Mouse (Mus musculus) WW6 (cell line): ENCODE measurements around the gene Dennd2a.
"Not testable (repeated sequence)": the region's sequence is repeated elsewhere in the genome, so short reads cannot be mapped to it uniquely, and the experiment has no call there.

ENCODE experiments used
- DNase-seq: peaks from one replicate; pipeline ENCODE4 v3.0.0-alpha.2; 2013; ENCODE audit warnings: low read depth, low spot score

The Dennd2a gene

DNA sequence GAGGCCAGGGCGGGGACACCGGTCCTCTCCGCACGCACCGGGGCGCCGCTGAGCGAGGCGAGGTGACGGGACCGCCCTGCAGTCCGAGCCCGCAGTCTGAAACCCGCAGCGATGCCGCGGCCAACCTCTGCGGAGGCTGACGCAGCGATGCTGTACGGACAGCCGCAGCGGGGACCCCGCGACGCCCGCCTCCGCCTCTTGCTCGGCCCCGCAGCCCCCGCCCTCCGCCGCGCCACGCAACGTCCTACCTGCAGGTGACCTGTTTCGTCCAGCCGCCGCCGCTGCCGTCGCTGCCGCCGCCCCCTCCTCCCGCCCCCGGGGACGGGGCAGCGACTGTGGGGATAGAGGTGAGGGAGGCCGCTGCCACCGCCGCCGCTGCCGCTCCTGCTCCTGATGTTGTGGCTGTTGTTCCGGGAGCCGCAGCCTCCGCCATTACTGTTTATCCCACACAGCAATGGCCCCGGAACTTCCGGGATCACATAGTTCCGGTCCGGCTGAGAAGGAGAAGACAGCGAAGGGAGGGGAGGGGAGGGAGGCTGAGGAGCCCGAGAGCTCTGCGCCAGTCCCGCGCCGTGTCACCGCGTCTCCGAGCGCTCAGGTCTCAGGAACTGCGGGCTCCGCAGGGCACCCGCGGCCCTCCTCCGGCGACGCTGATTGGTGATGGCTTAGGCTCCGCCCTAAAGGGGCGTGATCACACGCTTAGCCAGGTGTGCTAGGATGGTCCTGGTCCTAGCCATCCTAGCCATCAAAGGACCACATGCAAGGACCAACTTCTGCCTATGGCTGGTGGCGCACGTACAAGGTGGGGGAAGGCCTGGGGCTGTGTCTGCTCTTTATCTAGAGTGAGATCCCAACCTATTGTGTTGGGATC is 137.6 kb downstream of the Dennd2a start, which contains the start of gene Mkrn1:
Mkrn1 (minus strand) TSS at position 612 of the 871 bp plus-strand sequence.
- DNase-seq, result peak; percentile 98

GRCm38 (mm10) chr6:39419386-39419850 is 138.2 kb downstream of the Dennd2a start:
- no peak for DNase-seq

DNA sequence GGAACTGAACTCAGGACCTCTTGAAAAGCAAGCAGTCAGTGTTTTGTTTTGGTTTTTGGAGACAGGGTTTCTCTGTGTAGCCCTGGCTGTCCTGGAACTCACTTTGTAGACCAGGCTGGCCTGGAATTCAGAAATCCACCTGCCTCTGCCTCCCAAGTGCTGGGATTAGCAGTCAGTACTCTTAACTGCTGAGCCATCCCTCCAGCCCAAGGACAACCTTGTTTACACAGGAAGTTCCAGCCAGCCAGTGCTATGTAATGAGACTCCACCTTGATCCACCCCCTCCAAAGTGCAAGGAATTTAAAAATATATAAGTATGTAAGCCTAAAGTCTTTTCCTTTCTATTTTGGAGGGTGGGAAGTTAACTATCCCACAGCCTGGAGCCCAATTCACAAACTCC is 141.0 kb downstream of the Dennd2a start:
- not testable (repeated sequence) for DNase-seq

DNA sequence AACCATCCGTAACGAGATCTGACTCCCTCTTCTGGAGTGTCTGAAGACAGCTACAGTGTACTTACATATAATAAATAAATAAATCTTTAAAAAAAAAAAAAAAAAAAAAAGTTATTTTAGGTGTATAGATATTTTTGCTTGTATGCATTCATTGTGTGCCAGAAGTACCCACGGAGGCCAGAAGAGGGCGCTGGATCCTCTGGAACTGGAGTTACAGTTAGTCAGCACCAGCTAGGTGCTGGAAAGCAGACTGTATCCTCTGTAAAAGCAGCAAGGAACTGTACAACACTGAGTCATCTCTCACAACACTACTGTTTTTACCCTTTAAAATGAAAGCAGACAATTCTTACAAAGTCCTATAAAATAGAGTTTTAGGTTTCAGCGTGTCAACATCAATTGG is 141.9 kb downstream of the Dennd2a start:
- DNase-seq, result no peak

DNA sequence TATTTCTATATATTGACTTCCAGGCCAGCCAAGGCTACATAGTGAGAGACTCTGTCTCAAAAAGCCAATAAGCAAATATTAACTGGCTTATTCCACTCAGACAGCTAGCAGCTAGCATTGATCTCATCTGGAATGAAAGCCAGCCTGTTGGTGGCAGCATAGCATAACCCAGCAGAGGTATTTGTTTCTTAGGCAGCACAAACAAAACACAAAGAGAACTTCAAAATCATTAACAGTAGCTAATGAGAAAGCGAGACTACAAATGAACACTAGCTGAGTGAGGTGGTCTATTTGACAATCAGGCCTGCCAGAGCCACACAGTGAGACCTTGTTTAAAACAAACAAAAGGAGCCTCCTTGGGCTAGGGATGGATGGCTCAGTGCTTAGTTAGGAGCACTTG is 143.6 kb downstream of the Dennd2a start:
- DNase-seq, result no peak
